Mouse (Mus musculus): ENCODE data around the gene Kcnb1.

DNA sequence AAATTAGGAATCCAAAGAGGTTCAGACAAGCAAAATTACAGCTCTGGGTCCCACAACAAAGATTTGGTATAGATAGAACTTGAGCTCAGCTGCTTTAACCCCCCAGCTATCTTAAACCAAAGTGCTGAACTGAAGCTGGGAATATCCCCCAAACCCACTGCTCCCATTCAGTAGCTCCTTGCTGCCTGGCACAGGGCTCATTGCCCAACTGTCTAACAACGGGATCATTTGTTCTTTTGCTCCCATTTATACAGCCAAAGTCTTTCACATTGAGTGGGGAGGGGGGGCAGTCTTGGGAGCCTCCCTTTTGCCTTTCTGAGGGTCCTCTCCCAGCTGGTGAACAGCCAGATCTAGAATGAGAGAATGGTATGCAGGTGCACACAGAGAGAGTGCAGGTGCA, 99.7 kb downstream of the Kcnb1 start:
- TF ChIP-seq CTCF (conservative IDR thresholded peaks at IDR 0.05; ENCODE audit: low read length) (no peak), POU5F1 (IDR thresholded peaks at IDR 0.05; ENCODE audit: borderline replicate concordance, low read length) (no peak)
